Mouse (Mus musculus) splenic B cell, adult 2 months (primary cell): Measurements from ENCODE around the gene Pxmp4.

Source experiments
- DNase-seq: peaks from one replicate; pipeline ENCODE4 v3.0.0-alpha.2; 2011; ENCODE audit warnings: low read depth, low spot score
- H3K27me3 ChIP-seq: 2 replicates; pipeline ENCODE4 v1.6.1; 2012; ENCODE audit warnings: mild to moderate bottlenecking, low read length, moderate library complexity, mixed read lengths; ENCODE audit not compliant: control insufficient read depth, poor library complexity, insufficient read depth, severe bottlenecking
- H3K36me3 ChIP-seq: 2 replicates; pipeline ENCODE4 v1.6.1; 2012; ENCODE audit warnings: mild to moderate bottlenecking, low read length, moderate library complexity, mixed read lengths; ENCODE audit not compliant: control insufficient read depth, poor library complexity, insufficient read depth, severe bottlenecking

The Pxmp4 gene

DNA sequence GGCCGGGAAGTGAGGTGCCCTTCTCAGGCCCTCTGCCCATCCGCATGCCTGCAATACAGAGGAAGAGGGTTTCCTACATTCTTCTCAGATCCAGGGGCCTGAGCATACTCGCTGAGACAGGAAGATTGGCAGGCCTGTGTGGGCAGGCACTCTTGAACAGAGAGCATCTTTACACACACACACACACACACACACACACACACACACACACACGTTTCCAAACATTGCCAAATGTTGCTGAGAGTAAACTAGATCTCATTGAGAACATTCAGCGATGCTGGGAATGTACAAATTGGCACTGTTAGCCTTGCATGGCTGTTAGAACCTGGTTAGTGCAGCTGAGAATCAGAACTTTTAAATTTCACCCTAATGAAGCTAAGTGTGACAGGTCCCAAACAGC is 27.0 kb upstream of the Pxmp4 start:
- no peak for DNase-seq
- Histone ChIP-seq H3K36me3 (peaks cover 4% of the 10 kb centered on the region), H3K27me3 (no peaks in the 10 kb centered on the region)

DNA sequence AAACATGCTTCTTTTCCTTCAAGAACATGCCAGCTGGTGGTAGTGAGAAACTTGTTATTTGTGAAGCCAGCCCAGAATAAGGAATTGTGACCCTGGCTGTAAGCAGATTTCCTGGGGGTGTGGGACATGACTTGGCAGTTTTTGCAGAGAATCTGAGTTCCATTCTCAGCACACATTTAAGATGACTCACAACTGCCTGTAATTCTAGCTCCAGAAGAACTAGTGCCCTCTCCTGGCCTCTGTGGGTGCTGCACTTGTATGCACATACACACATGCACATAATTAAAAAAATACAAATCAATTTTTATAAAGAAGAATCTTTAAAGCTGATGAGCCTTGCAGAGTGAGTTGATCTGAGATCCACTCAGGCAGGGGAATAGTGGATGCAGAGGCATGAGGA is 20.6 kb upstream of the Pxmp4 start:
- peak; percentile 29 for DNase-seq
- H3K27me3 ChIP-seq = no peaks in the 10 kb centered on the region
- peaks cover 10% of the 10 kb centered on the region for H3K36me3 ChIP-seq

DNA sequence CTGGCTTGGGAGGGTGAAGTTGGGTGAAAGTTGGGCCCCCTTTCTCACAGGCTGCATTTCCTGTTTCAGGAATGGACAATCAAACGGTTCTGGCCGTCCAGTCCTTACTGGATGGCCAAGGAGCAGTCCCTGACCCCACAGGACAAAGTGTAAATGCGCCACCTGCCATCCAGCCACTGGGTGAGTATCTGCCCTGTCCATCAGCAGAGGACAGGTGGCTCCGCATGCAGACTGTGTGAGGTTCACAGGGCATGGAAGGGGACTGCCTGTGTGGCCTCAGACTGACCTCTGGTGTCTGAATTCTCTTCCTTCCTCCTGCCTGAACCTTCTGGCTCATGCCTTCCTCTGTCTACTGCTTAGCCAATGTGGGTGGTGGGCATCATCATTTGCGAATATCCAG is 18.2 kb upstream of the Pxmp4 start:
- DNase-seq = no peak
- Histone ChIP-seq H3K36me3 (peaks cover 6% of the 10 kb centered on the region; the same call in 1 of the 2 replicates), H3K27me3 (no peaks in the 10 kb centered on the region)

DNA sequence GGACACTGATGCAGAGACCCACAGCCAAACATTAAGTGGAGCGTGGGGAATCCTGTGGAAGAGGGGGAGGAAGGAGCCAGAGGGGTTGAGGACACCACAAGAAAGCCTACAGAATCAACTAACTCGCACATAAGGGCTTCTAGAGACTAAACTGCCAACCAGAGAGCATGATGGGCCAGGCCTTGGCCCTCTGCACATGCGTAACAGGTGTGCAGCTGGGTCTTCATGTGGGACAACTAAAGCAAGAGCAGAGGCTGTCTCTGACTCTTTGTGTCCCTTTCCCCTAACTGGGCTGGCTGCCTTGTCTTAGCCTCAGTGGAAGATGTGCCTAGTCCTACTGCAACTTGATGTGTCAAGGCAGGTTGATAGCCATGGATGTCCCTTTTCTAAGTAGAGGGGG is 13.6 kb upstream of the Pxmp4 start:
- H3K36me3 ChIP-seq = no peaks in the 10 kb centered on the region
- H3K27me3 ChIP-seq = no peaks in the 10 kb centered on the region
- no peak for DNase-seq

DNA sequence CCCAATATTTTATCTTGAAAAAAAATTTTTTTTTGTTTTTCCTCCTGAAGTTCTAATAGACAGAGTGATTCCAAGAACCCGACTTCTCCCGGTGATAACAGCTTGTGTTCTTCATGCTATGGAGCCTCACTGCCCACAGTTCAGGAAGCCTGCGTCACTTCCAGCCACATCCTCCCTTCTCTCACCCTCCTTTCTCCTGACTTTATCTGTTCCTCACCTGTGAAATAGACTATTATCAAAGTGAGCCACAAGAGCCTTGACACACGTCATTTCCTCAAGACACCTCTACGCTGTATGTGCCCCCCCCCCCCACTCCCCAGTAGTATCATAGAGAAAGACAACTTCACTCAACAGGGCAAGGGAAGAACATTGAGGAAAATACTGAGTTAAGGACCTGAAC is 12.2 kb upstream of the Pxmp4 start:
- Histone ChIP-seq H3K27me3 (no peaks in the 10 kb centered on the region), H3K36me3 (no peaks in the 10 kb centered on the region)
- no peak for DNase-seq

DNA sequence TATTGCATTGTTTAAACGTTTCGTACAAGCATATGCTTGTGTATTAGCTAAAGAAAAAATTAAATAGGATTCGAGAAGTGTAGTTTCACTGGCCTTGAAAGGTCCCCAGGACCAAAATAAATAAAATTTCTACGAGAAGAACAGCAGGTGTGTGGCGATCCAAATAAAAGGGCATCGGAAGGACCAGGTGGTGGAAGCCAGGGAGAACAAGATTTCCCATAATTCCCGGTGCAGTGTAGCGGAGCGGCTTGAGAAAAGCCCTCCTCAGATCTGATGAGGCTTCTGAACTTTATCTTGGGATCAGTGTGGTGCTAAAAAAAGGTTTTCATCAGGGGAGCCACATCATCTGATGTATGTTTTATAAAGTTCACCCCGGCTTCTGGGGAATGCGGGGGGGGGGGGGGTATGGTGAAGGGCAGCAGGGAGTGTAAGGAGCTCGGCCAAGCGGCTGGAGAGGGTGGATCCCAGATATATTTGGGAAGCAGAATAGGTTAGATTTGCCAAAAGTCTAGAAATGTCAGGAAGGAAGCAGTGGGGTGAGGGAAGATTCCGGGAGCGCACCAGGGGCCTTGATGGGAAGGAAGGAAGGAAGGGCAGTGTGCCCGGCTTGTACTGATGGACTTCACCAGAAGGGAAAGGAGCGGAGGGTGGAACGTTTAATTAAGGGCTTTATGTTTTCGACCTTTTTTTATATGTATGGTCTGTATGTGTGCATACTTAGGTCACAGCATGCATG is 11.5 kb upstream of the Pxmp4 start:
- H3K36me3 ChIP-seq = no peaks in the 10 kb centered on the region
- H3K27me3 ChIP-seq = no peaks in the 10 kb centered on the region
- no peak for DNase-seq

DNA sequence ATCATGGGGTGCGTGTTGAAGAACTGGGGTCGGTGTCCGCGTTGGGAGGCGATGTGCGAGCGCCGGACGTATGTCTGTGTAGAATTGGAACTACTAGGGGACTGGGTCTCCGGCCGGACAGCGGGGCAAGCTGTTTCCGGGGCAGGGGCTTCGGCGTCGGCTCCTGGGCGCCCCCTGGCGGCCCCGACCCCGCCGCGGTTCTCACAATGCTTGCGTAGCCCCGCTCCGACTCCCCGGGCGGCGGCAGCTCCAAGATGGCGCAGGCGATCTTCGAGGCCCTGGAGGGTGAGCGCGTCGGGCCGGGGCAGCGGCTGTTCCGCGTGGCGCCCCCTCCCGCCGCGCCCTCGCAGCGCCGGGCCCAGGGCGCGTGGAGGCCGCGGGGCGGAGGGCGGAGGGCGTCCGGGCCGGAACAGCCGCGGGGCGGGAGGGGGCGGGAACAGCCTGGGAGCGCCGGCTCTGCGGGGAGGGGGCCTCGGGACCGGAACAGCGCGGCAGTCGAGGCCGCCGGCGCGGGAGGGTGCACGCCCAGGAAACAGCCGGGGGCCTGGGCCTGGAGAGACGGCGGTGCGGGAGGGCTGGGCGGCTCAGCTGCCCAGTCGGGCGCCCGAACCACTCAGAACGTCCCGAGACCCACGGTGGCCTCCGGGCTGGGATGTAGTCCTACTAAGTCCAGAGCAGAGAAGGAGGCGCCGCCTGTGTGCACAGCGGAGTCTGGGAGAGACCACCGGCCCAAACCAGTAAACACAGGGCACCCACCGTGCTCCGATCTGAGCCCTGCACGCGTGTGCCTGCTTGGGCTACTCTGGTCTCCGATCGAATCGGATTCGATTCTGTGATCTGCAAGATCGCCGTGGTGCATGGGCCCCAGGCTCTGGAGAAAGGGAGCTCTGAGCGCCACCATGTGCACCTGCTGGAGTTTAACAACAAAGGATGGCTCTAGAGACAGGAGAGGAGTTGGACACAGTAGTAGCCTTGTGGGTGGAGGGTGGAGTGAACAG is 9.9 kb upstream of the Pxmp4 start, which contains the start of the genes Zfp341 and 4930519P11Rik:
TSS of gene Zfp341 (plus strand) at position 180 of the 998 bp plus-strand sequence.
TSS of gene 4930519P11Rik (minus strand) at position 320 of the 998 bp plus-strand sequence.
- peak; percentile 93 for DNase-seq
- H3K27me3 ChIP-seq = no peaks in the 10 kb centered on the region
- no peaks in the 10 kb centered on the region for H3K36me3 ChIP-seq

DNA sequence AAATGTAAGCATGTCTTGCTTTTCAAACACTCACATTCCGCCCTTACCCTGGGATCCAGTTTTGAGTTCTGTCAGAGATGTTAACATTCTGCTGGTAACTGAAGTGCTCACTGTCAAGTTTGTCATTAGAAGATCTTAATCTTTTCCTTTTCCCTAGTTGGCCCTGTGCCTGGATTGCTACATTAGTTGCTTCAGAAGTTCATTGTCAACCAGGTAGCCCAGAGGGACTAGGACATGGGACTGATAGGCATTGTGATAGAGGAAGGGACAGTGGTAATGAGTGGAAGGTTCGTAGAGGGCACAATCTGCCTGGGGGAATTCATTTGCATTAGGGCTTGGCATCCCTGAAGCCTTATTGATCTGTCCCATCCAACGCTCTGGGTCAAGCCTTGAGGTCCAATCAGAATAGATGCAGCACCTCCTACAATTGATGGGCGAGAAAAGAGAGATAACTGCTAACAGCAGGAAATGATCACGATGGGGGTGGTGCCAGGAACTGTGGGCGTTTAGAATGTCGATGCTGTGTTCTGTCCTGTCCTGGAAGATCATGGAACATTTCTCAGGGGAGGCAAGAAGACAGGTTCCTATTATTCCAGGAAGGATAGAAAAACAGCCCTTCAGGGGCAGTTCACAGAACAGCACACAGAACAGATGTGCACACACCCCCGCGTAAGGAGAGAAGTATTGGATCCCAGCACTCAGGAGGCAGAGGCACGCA is 5.7 kb upstream of the Pxmp4 start:
- H3K27me3 ChIP-seq = no peaks in the 10 kb centered on the region
- no peaks in the 10 kb centered on the region for H3K36me3 ChIP-seq
- DNase-seq = no peak

DNA sequence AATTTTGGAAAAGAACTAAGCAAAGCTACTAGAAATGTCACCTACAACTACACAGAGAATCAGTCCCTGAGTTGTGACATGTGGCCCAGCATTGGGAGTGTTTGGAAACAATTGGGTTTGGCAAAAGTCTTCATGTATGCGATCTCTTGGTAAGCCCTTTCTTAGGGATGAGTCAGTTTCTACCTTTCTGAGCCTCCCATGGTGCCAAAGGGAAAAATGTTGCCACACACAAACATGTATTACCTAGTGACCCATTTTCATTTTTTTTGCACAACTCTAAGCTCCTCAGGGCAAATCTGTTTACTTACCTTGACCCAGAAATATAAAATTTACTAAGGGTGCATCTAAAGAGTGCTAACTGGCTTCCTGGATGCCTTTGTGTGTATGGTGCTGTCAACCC is 3.5 kb upstream of the Pxmp4 start:
- DNase-seq = no peak
- Histone ChIP-seq H3K36me3 (no peaks in the 10 kb centered on the region), H3K27me3 (no peaks in the 10 kb centered on the region)

DNA sequence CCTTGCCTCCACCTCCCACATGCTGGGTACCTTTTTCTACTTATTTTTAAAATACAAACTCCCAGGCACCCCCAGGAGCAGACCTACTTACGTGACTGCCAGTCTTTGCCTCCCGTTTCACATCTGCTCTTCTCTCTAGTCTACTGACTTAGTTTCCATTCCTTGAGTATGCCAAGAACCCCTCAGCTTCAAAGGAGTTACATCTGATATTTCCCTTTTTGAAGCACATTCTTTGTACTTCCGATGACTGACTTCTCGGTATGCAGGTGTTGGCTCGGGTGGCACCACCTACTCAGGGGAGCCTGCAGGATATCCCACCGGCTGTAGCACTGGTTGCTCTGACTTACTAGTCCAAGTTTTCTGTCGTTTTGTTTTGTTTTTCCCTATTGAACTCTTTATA is 648 bp upstream of the Pxmp4 start:
- Histone ChIP-seq H3K36me3 (no peaks in the 10 kb centered on the region), H3K27me3 (no peaks in the 10 kb centered on the region)
- peak; percentile 45 for DNase-seq

DNA sequence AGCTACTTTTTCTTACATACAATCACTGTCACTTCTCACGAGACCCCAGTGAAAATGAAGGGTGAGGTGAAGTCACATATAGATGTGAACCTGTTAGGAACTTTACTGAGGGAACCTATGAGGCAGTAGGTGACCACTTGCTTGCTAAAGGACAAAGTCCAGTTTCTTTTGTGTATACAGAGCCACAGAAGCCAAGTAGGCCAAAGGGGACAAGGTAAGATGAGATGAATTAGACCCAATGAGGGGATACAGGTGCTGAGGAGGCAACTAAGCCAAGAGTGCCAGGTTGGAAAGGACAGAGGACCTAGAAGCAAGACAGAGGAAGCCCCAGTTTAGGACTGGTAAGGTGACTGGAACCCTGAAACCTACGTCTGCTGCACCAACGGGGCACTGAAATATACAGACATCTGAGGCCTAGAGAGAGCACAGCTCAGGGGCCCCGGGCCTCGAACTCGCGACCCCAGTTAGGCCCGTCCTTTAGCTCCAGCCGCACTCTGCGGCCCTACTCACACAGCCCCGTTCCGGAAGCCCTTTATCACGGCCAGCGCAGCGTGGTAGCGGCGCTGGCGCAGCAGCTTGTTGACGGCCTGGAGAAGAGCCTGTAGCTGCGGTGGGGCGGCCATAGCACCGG is 386 bp downstream of the Pxmp4 start:
- no peak for DNase-seq
- Histone ChIP-seq H3K36me3 (no peaks in the 10 kb centered on the region), H3K27me3 (no peaks in the 10 kb centered on the region)

DNA sequence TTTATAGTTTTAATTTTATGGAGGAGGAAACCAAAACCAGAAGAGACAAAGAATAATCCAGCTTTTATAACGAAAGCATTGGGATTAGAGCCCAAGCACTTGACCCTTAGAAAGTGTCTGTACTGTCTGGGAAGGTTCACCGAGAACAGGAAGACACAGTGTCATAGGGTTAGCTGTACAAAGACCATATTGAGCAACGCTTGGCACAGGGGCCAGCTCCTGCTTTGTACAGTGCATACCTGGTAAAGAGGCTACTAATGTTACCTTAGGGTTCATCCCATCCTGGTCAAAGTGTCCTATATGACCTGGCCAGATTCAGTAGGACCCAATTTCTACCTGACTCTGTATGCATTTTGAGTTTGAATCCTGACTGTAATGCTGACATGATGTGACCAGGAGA is 2.2 kb downstream of the Pxmp4 start:
- no peaks in the 10 kb centered on the region for H3K27me3 ChIP-seq
- no peak for DNase-seq
- no peaks in the 10 kb centered on the region for H3K36me3 ChIP-seq

DNA sequence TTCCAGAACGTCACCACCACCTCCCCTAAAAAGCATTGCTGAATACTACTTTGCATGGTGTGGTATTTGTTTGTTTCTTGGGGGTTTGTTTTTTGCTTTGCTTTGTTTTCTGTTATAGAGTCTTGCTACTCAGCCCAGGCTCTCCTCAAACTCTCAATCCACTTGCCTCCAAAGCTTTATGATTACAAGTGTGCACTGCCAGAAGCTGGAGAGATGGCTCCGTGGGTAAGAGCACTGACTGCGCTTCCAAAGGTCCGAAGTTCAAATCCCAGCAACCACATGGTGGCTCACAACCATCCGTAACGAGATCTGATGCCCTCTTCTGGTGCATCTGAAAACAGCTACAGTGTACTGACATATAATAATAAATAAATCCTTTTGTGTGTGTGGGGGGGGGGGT is 2.9 kb downstream of the Pxmp4 start:
- Histone ChIP-seq H3K36me3 (no peaks in the 10 kb centered on the region), H3K27me3 (no peaks in the 10 kb centered on the region)
- DNase-seq = no peak

DNA sequence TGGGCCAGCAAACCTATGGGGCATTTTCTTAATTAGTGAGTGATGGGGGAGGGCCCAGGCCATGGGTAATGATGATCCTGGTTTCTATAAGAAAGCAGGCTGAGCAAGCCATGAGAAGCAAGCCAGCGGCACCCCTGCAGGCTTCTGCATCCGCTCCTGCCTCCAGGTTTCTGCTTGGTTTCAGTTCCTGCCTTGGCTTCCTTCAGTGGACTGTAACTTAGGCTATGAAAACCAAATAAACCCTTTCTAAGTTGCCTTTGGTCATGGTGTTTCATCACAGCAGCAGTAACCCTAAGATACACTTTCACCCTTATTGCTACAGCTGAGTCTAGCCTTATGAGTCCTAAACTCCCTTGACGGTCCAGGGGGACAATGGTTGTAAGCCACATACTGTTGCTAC is 6.1 kb downstream of the Pxmp4 start:
- Histone ChIP-seq H3K36me3 (no peaks in the 10 kb centered on the region; the same call in 1 of the 2 replicates), H3K27me3 (no peaks in the 10 kb centered on the region)
- peak; percentile 44 for DNase-seq
